Mouse (Mus musculus) brain, adult 2 months (tissue): ENCODE results near the gene Dapl1.

Experiments used
- DNase-seq: peaks from one replicate; pipeline ENCODE4 v3.0.0; 2011; ENCODE audit warnings: low read depth, low spot score

The Dapl1 gene

DNA sequence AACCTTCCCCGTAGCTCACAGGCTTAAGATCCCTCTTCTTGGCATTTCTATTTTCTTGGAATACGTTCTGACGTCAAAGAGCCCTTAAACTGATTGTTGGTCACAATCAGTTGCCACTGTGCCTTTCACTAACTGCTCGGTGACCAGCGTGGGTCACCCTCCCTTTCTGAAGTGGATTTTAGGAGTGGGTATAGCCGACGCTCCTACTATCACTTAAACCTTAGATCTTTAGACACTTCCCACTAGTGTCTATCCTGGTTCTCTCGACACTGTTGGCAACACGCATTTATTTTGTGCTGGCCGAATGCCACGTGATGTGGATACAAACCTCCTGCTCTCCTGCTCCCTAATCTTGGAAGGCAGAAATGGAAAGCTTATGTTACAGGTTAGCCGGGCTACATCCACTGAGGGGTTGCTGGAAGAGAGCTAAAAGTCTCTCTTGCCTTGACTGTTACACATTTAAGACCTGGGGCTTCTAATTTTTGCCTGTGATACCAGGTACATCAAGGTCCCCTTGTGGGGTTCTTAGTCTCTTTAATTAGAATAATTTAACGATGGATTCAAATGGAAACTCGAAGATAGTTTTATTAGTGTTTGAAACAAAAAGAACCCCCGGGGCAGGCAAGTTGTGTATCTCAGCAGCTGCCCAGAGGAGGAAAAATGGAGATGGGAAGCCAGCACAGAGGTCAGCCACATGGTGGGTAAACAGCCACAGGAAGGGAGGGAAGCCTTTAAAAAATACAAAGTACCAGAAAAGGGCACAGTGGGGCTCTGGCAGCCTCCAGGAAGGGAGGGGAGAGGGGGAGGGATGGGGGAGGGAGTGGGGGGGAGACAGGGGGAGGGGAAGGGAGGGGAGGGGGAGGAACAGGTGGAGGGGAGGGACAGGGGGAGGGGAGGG lies 13.2 kb upstream of the Dapl1 start:
- peak; percentile 39 for DNase-seq

DNA sequence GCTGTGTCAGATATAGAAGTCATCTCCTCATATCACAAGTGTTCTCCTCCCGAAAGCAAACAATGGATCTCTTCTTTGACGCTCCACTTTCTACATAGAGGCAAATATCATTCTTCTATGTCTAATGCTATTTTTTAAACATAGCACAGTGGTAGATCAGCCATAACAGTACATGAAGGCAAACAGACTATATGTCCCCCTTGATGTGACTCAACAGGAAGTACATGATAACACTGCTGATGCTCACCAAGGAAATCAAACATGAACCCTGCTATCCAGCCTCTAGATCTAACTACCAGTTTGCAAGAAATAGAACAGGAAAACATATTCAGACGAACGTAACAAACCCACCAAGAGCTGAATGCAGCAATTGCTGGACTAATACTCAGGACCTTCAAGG lies 10.1 kb upstream of the Dapl1 start:
- DNase-seq: no peak

DNA sequence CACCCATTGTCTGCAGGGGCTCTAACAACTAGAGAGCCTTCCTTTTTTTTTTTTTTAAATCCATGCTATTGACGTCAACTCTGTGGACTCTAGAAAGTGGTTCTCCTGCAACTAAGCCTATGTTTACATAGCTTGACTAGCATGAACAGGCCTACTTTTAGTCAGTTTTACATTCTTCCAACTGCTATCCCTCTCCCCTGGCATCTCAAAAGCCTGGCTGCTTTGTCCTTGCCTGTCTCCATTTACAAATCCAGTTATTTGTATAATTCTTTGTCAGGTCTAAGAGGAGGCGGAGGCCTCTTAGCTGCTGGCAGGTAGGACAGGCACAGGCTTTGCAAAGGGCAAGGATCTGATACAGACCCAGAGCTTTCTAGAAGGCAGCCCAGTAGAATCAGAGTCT lies 627 bp downstream of the Dapl1 start:
- no peak for DNase-seq

- peak; percentile 38 for DNase-seq
Observed at GRCm38 (mm10) chr2:59485657-59486056, 1.2 kb downstream of the Dapl1 start.

DNA sequence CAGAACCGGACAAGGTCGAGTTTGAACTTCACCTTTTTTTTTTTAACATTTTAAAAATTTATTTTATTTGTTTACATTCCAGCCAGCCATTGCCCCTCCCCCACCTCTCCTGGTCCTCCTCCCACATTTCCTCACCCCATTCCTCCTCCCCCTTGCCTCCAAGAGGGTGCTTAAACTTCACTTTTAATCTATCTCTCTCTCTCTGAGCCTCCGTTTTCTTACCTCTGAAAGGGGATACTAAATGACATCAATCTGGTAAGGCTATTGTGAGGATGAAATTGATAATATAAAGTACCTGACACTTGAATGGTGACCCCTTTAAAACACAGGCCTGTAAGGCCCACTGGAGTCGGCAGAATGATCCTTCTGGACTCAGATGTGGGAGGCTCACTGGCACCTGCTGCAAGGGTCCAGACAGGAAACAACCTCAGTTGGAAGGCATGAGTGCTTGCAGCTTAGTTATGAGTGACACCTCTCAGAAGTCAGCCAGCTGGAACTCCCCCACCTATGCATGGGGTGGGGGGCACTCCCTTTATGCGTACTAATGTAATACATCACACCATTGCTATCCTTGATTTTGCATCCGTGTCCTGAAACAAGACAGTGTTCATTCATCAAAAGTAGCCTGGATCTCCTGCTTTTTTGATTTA lies 1.9 kb downstream of the Dapl1 start:
- DNase-seq: no peak

- DNase-seq: no peak
Observed at GRCm38 (mm10) chr2:59488235-59488634, 3.8 kb downstream of the Dapl1 start.

DNA sequence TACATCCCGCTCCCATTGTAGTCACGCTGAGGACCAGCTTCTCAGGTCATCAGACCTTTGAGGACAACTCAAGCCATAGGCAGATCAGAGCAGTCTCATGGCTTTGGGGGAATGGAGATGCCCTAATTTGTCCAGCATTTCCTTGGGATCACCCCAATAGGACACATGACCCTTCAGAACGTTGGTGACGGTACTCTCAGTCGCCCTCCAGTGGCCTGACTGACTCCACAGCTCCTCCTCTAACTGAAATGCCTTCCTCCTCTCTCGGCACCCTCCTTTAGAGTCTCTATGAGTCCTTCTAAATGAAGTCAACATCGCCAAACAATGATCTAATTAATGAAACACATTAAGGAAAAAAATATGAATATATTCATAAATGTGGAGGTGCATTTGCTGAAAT lies 5.9 kb downstream of the Dapl1 start:
- no peak for DNase-seq

- DNase-seq: no peak
Observed at GRCm38 (mm10) chr2:59493445-59494085, 9.1 kb downstream of the Dapl1 start.

DNA sequence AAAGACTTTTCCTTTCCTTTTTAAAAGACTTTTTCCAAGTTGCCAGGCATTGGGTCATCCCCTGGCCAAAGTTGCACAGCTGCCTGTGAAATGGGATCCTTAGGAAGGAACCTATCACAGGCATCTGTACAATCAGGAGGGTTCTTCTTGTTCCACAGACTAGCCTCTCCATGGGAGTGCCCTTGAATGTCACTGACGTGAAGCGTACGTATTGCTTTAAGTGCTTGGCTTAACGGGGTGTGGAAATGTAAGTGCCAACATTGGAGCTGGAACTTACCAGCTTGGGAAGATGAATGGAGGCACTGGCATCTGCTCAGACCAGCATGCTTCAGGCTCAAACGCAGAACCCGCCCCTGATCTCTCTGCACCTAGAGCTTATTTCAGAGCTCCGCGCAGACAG lies 14.7 kb downstream of the Dapl1 start:
- DNase-seq: no peak

- DNase-seq: no peak
Observed at GRCm38 (mm10) chr2:59499717-59500116, 15.3 kb downstream of the Dapl1 start.

- no peak for DNase-seq
Observed at GRCm38 (mm10) chr2:59509061-59509460, 24.6 kb downstream of the Dapl1 start.

DNA sequence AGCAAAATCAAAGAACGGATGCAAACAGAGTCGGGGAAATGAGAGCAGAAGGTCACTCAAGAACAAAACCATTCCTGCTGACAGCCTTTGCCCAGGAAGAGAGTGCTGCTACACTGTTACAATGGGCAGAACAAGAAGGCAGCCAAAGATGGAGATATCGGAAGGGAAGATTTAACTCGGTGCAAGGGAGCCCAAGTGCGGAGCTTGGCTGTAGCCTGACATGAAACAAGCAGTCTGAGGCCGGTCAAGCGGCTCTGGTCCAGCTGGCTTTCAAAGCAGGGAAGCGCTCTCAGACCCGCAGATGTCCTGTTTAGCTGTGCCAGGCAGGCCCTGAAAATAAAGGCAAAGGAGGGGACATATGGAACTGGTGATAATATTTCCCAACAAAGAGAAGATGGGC lies 26.0 kb downstream of the Dapl1 start:
- DNase-seq: peak; percentile 95

DNA sequence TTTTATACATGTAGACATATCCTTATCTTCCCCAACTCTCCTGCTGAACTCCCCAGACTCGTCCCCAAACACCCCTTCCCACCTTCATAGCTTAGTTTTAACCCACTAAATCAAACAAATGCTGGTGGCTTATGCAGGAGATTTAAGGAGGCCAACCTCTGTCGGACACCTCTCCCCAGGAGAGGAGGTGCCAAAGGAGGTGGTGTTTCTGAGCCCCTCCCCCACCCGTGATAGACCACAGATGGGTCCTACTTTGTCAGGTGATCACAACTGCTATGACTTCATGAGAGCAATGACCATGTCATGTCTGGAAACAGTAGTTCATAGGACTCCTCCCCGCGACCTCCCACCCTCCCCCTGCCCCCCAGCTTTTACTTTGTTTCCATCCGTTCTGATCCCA lies 26.4 kb downstream of the Dapl1 start:
- DNase-seq: no peak

DNA sequence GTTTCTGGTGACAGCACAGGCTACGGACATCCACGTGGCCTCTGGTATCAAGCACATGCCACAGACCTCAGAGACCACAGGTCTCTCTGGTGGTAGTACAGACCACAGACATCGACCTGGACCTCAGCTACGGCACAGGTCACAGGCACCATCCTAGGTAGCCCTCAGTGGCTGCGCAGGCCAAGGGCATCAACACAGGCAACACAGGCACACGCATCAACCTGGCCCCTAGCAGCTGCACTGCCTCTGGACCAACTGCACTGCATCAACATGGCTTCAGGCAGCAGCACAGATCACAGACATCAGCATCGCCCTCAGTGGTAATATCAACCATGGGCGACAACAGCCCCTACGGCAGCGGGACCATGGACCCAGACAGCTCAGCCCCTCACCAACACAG lies 36.2 kb downstream of the Dapl1 start:
- no peak for DNase-seq

- DNase-seq: peak; percentile 92
Observed at GRCm38 (mm10) chr2:59522079-59522684, 37.7 kb downstream of the Dapl1 start.

DNA sequence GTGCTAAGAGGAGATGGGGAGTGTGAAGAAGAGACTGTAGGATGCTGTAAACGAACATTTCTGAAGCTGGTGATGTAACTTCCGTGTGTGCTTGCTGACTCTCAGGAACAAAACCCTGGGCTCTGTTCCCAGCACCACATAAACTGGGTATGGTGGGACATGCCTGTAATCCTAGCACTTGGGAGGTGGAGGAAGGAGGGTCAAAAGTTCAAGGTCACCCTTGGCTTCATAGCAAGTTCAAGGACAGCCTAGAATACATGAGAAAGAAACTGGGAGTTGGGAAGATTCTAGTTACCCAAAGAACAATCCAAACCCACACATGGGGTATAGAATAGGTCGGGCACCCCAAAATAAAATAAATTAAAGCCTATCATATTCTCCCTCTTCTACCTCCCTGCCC lies 39.1 kb downstream of the Dapl1 start:
- no peak for DNase-seq

DNA sequence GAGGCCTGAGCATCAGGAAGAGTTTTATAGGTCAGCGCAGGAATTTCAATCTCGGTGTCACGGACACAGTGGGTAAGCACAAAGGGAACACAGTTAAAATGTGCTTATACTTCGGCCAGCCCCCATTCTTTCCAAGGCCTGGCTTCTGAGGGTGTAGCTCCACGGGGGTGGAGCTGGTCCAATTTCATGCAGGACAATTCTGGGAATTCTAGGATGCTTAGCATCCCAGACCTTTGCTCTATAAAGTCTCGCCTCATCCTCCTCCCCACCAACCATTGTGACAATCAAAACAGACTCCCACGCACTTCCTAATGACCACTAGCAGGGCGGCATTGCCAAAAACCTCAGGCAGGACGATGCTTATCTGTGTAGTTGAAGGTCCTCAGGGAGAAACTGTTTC lies 42.4 kb downstream of the Dapl1 start:
- no peak for DNase-seq

DNA sequence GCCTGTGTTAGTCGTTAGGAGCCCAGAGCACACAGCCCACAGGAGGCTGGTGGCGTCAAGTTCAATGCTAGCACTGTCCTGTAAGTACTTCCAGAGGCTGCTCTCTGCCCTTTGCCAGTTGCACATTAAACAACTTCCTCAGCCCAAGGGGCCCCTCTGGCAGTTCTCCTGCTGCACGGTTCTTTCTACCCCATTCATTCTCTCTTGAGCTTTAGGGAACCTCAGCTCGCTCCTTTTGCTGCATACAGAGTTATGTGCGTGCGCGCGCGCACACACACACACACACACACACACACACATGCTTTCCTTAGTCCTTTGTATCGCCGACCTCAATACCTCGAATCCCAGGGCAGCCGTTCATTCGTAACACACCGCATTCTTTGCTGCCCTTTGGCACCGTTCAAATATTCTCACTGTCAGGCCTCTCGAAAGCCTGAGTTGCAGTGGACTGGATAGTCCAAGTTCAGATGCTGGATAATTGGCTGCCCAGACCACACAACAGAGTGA lies 45.2 kb downstream of the Dapl1 start:
- DNase-seq: no peak

GRCm38 (mm10) chr2:59530811-59531210 lies 46.4 kb downstream of the Dapl1 start:
- DNase-seq: peak; percentile 89

DNA sequence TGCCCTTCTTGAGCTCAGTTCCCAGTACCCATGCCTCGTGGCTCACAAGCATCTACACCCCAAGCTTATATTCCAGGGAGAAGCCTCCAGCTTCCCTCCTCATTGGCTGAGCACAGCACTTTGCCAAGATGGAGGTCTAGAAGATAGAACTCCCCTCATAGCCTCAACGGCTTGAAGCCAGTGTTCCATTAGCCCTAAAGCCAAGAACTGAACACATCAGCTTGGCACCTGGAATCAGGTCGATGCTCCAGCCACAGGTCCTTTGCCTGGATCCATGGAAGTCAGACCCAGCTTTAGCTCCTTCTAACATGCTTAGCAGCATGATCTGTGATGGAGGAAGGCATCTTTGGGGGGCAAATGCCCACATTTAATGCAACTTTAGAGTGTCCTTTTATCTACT lies 48.5 kb downstream of the Dapl1 start:
- DNase-seq: no peak

DNA sequence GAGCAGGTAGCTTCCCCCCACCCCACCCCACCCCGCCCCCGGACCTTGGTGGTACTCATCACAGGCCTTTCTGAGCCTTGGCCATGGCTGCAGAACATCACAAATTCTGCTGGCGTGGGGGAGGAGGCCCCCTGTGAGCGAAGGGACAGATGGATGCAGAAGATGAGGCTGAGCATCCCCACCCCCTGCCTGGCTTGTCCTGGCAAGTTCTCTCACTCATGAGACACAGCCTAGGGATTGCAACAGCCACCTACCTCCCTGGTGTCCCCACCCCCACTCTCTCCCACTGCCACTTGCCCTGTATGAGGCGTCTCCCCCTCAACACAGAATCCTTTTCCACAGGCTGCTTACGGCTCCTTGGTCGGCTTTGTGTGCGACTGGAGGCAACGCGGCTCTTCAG lies 49.1 kb downstream of the Dapl1 start:
- peak; percentile 74 for DNase-seq
